Mouse (Mus musculus) heart, postnatal 25 days (tissue): ENCODE results near the gene Gm10401. TPM values are rescaled to one million over a fixed set of nuclear protein-coding genes. Genes with fewer than 3 reads are reported as not detected.

ENCODE experiments used
- total RNA-seq, 2 experiments: library from RNA; stranded (reverse); gene quantifications; 2 replicates each; pipeline ENCODE4 v1.2.3; 2021

Gm10401 gene
- total RNA-seq, 2 experiments from 2014 or later: not detected

Other genes with a start within 250 kb of the Gm10401 start
- not detected for gene 4930519G04Rik, start 244.6 kb downstream of the Gm10401 start, total RNA-seq
- not detected for gene Gm9936, start 239.6 kb downstream of the Gm10401 start, total RNA-seq
- 1 to 10 TPM; 4.0 to 8.1 TPM for gene Oasl2, start 201.4 kb downstream of the Gm10401 start, total RNA-seq
- under 1 TPM; 0.78 TPM for gene Oasl1, start 175.1 kb downstream of the Gm10401 start, total RNA-seq
- gene 2210016L21Rik, start 156.1 kb downstream of the Gm10401 start, total RNA-seq: 10 to 100 TPM; 25.1 to 29.4 TPM
- gene Hnf1a, start 127.2 kb downstream of the Gm10401 start, total RNA-seq: not detected
- 10 to 100 TPM; 34.8 to 35.5 TPM for gene Sppl3, start 87.2 kb downstream of the Gm10401 start, total RNA-seq
- gene Acads, start 21.1 kb upstream of the Gm10401 start, total RNA-seq: 100 to 1,000 TPM; 189 to 199 TPM
- gene Unc119b, start 36.7 kb upstream of the Gm10401 start, total RNA-seq: 10 to 100 TPM; 18.9 to 21.9 TPM
- gene Mlec, start 59.9 kb upstream of the Gm10401 start, total RNA-seq: 10 to 100 TPM; 74.6 to 75.8 TPM
- gene Cabp1, start 96.1 kb upstream of the Gm10401 start, total RNA-seq: 1 to 10 TPM; 2.7 to 3.0 TPM
- 10 to 100 TPM; 31.6 to 37.8 TPM for gene Pop5, start 137.5 kb upstream of the Gm10401 start, total RNA-seq
- 100 to 1,000 TPM; 389 to 406 TPM for gene Rnf10, start 174.6 kb upstream of the Gm10401 start, total RNA-seq
- 100 to 1,000 TPM; 159 to 164 TPM for gene Coq5, start 181.4 kb upstream of the Gm10401 start, total RNA-seq
- gene Dynll1, start 202.7 kb upstream of the Gm10401 start, total RNA-seq: 100 to 1,000 TPM in 1 of 2 experiments, 10 to 100 TPM in 1; 90.1 to 120 TPM
- 10 to 100 TPM; 18.5 to 20.6 TPM for gene Srsf9, start 228.9 kb upstream of the Gm10401 start, total RNA-seq
- gene Gatc, start 242.9 kb upstream of the Gm10401 start, total RNA-seq: 10 to 100 TPM; 16.9 to 17.6 TPM
- 10 to 100 TPM; 23.8 to 26.2 TPM for gene Triap1, start 242.9 kb upstream of the Gm10401 start, total RNA-seq